ENCODE assay signal across 8 mouse cellular contexts in the genomic region with DNA sequence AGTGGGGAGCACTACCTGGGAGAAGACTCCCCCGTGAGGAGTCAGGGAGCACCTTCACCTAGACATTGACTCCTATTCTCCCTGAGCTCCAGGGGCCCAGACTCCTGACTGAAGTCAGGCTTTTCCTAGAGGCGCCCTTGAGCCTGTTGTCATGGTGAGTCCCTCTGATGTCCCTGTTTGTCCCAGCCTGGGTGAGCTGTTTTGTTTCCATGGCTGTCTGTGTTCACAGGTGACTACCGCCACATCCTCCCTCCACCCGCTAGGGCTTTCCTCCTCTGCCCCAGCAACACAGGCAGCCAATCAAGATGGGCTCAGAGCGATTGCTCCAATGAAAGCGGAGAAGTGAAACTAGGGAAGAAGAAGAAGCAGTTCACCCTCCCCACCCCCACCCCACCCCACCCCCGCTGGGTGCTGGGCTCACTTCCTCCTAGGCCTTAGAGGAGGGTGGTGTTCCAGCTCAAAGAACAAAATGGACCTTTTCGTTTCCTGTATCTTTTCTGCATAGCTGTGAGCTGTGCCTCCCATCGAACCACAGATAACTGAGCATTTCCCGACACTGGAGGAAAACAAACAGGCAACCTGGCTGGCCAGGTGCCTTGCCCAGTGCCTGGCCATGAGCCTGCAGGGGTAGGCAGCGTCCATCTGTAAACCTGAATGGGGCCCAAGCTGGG. TPM values are rescaled to one million over a fixed set of nuclear protein-coding genes. Genes with fewer than 3 reads are reported as not detected.
DNase-seq lines count a peak whose midpoint lies in the region; ATAC-seq and TF ChIP-seq lines count a peak whose summit lies in the region.

No protein-coding gene starts in this region.

- H3K27me3 ChIP-seq in embryonic facial prominence, embryonic 14.5 days (replicated peaks; ENCODE audit: control insufficient read depth, insufficient read depth, low read length) = no peaks in the 10 kb centered on the region
- no peaks in the 10 kb centered on the region for H3K27me3 ChIP-seq in heart, postnatal 0 days (ENCODE audit: control insufficient read depth, insufficient read depth, low read length)
- no peaks in the 10 kb centered on the region for H3K27me3 ChIP-seq in liver, embryonic 13.5 days
- no peaks in the 10 kb centered on the region for H3K27me3 ChIP-seq in stomach, postnatal 0 days (ENCODE audit: control insufficient read depth, insufficient read depth, low read length)

- TF ChIP-seq EP300 in heart, postnatal 0 days (IDR thresholded peaks at IDR 0.05; ENCODE audit: low read depth) = peak; percentile 54; the same call in 1 of the 2 replicates
- no peak for TF ChIP-seq EP300 in stomach, postnatal 0 days (optimal IDR thresholded peaks at IDR 0.05)

- no peak for TF ChIP-seq CTCF in heart, postnatal 0 days (IDR thresholded peaks at IDR 0.05; ENCODE audit: low read depth)
- peak; percentile 35 for TF ChIP-seq CTCF in stomach, postnatal 0 days (IDR thresholded peaks at IDR 0.05; ENCODE audit: low read depth)

- H3K4me1 ChIP-seq in embryonic facial prominence, embryonic 14.5 days (ENCODE audit: control insufficient read depth, insufficient read depth, low read length) = peaks cover 32% of the 10 kb centered on the region
- H3K4me1 ChIP-seq in heart, postnatal 0 days (ENCODE audit: control insufficient read depth, insufficient read depth) = peaks cover 21% of the 10 kb centered on the region
- peaks cover 80% of the 10 kb centered on the region for H3K4me1 ChIP-seq in liver, embryonic 13.5 days (replicated peaks)
- H3K4me1 ChIP-seq in stomach, postnatal 0 days (replicated peaks; ENCODE audit: control insufficient read depth, insufficient read depth) = peaks cover 7% of the 10 kb centered on the region

- no peaks in the 10 kb centered on the region for H3K9me3 ChIP-seq in embryonic facial prominence, embryonic 14.5 days (ENCODE audit: control insufficient read depth, low read length)
- H3K9me3 ChIP-seq in heart, postnatal 0 days (replicated peaks; ENCODE audit: control insufficient read depth, low read length) = no peaks in the 10 kb centered on the region
- H3K9me3 ChIP-seq in liver, embryonic 13.5 days (replicated peaks) = no peaks in the 10 kb centered on the region
- H3K9me3 ChIP-seq in stomach, postnatal 0 days (ENCODE audit: control insufficient read depth, low read length) = no peaks in the 10 kb centered on the region

- H3K36me3 ChIP-seq in embryonic facial prominence, embryonic 14.5 days (ENCODE audit: control insufficient read depth, insufficient read depth, low read length) = peaks cover 15% of the 10 kb centered on the region; the same call in 1 of the 2 replicates
- H3K36me3 ChIP-seq in heart, postnatal 0 days (replicated peaks; ENCODE audit: control insufficient read depth, insufficient read depth, low read length) = peaks cover 25% of the 10 kb centered on the region; the same call in 1 of the 2 replicates
- H3K36me3 ChIP-seq in liver, embryonic 13.5 days = peaks cover 69% of the 10 kb centered on the region
- H3K36me3 ChIP-seq in stomach, postnatal 0 days (ENCODE audit: control insufficient read depth, insufficient read depth, low read length) = peaks cover 21% of the 10 kb centered on the region; the same call in 1 of the 2 replicates

- 28% methylated on average over 11 of the region's 11 CpGs for WGBS in embryonic facial prominence, embryonic 14.5 days
- WGBS in heart, postnatal 0 days = 28% methylated on average over 11 of the region's 11 CpGs
- WGBS in liver, embryonic 13.5 days (ENCODE audit: insufficient replicate concordance) = 24% methylated on average over 11 of the region's 11 CpGs
- 28% methylated on average over 11 of the region's 11 CpGs for WGBS in stomach, postnatal 0 days

- peak; percentile 73 for ATAC-seq in embryonic facial prominence, embryonic 14.5 days (ENCODE audit: low read depth)
- ATAC-seq in heart, postnatal 0 days (ENCODE audit: insufficient read depth, low read depth) = peak; percentile 78
- peak; percentile 35 for ATAC-seq in liver, embryonic 13.5 days (ENCODE audit: low read depth)
- peak; percentile 78 for ATAC-seq in stomach, postnatal 0 days (ENCODE audit: low FRiP score, low TSS enrichment)

- H3K9ac ChIP-seq in embryonic facial prominence, embryonic 14.5 days (ENCODE audit: low read depth, low read length) = peak overlapping the region; percentile 50
- H3K9ac ChIP-seq in heart, postnatal 0 days (replicated peaks; ENCODE audit: low read depth, low read length) = peak overlapping the region; percentile 30
- peak overlapping the region; percentile 98 for H3K9ac ChIP-seq in liver, embryonic 13.5 days
- peak overlapping the region; percentile 51 for H3K9ac ChIP-seq in stomach, postnatal 0 days (ENCODE audit: low read length)

- peak overlapping the region; percentile 65 for H3K27ac ChIP-seq in embryonic facial prominence, embryonic 14.5 days (replicated peaks; ENCODE audit: low read depth, low read length)
- peak overlapping the region; percentile 80 for H3K27ac ChIP-seq in heart, postnatal 0 days (ENCODE audit: low read depth)
- peak overlapping the region; percentile 94 for H3K27ac ChIP-seq in liver, embryonic 13.5 days
- H3K27ac ChIP-seq in stomach, postnatal 0 days (replicated peaks) = peak overlapping the region; percentile 88

- H3K4me3 ChIP-seq in embryonic facial prominence, embryonic 14.5 days (ENCODE audit: low read depth, low read length) = peak overlapping the region; percentile 47
- peak overlapping the region; percentile 56 for H3K4me3 ChIP-seq in heart, postnatal 0 days (ENCODE audit: low read depth, low read length)
- H3K4me3 ChIP-seq in liver, embryonic 13.5 days (replicated peaks) = peak overlapping the region; percentile 80
- peak overlapping the region; percentile 55 for H3K4me3 ChIP-seq in stomach, postnatal 0 days (ENCODE audit: low read depth, low read length)

- DNase-seq in urinary bladder, postnatal 14 days (ENCODE audit: low spot score) = peak; percentile 81
- DNase-seq in urinary bladder, adult 2 months (ENCODE audit: low spot score) = no peak
- peak; percentile 88 for DNase-seq in embryonic facial prominence, embryonic 14.5 days (ENCODE audit: low spot score)
- DNase-seq in heart, postnatal 0 days (ENCODE audit: low spot score) = peak; percentile 88
- peak; percentile 59 to 89 for DNase-seq in kidney, postnatal 25 days
- DNase-seq in liver, embryonic 13.5 days = peak; percentile 62
- DNase-seq in naive thymus-derived CD4-positive, alpha-beta T cell, adult 2 months (ENCODE audit: low read depth) = peak; percentile 96
- peak; percentile 91 for DNase-seq in stomach, postnatal 0 days (ENCODE audit: low spot score)

- H3K4me2 ChIP-seq in embryonic facial prominence, embryonic 14.5 days (ENCODE audit: low read depth, low read length) = peak overlapping the region; percentile 91
- peak overlapping the region; percentile 68 for H3K4me2 ChIP-seq in heart, postnatal 0 days (ENCODE audit: low read depth, low read length)
- H3K4me2 ChIP-seq in liver, embryonic 13.5 days = peak overlapping the region; percentile 94
- peak overlapping the region; percentile 78 for H3K4me2 ChIP-seq in stomach, postnatal 0 days (replicated peaks; ENCODE audit: low read depth)

RNA-seq across cellular contexts. Expression of a gene that starts 2.6 kb away (rescaled TPM):
- polyA plus RNA-seq in urinary bladder, adult 2 months (2012; rRNA removed) = 209 and 247 TPM in 2 replicates
- polyA plus RNA-seq in embryonic facial prominence, embryonic 14.5 days (2014; fragmentation: Nextera tagmentation; extraction: Ambion mirVana) = 152 and 172 TPM in 2 replicates
- total RNA-seq in heart, postnatal 0 days (2014; rRNA removed; ENCODE audit: low replicate concordance) = 71.4 and 234 TPM in 2 replicates
- 339 and 342 TPM in 2 replicates for polyA plus RNA-seq in heart, postnatal 0 days (2015; fragmentation: Nextera tagmentation; extraction: Ambion mirVana)
- 673 and 808 TPM in 2 replicates for polyA plus RNA-seq in liver, embryonic 13.5 days (2015; fragmentation: Nextera tagmentation; extraction: Ambion mirVana)
- 618 and 662 TPM in 2 replicates for polyA plus RNA-seq in stomach, postnatal 0 days (2015; fragmentation: Nextera tagmentation; extraction: Ambion mirVana)

RNA-seq across cellular contexts. Expression of a gene that starts 19.0 kb away (rescaled TPM):
- polyA plus RNA-seq in urinary bladder, adult 2 months (2012; rRNA removed) = 1.1 and 1.7 TPM in 2 replicates
- 3.0 and 4.7 TPM in 2 replicates for polyA plus RNA-seq in embryonic facial prominence, embryonic 14.5 days (2014; fragmentation: Nextera tagmentation; extraction: Ambion mirVana)
- total RNA-seq in heart, postnatal 0 days (2014; rRNA removed; ENCODE audit: low replicate concordance) = not detected in 2 replicates
- polyA plus RNA-seq in heart, postnatal 0 days (2015; fragmentation: Nextera tagmentation; extraction: Ambion mirVana) = 0.07 and 0.52 TPM in 2 replicates
- polyA plus RNA-seq in liver, embryonic 13.5 days (2015; fragmentation: Nextera tagmentation; extraction: Ambion mirVana) = 2.5 TPM in 2 replicates
- 0.45 and 0.54 TPM in 2 replicates for polyA plus RNA-seq in stomach, postnatal 0 days (2015; fragmentation: Nextera tagmentation; extraction: Ambion mirVana)

RNA-seq across cellular contexts. Expression of a gene that starts 22.9 kb away (rescaled TPM):
- polyA plus RNA-seq in urinary bladder, adult 2 months (2012; rRNA removed) = 0.49 and 1.3 TPM in 2 replicates
- polyA plus RNA-seq in embryonic facial prominence, embryonic 14.5 days (2014; fragmentation: Nextera tagmentation; extraction: Ambion mirVana) = 0.20 and 0.24 TPM in 2 replicates
- 0.12 and 15.6 TPM in 2 replicates for total RNA-seq in heart, postnatal 0 days (2014; rRNA removed; ENCODE audit: low replicate concordance)
- 17.6 and 23.3 TPM in 2 replicates for polyA plus RNA-seq in heart, postnatal 0 days (2015; fragmentation: Nextera tagmentation; extraction: Ambion mirVana)
- polyA plus RNA-seq in liver, embryonic 13.5 days (2015; fragmentation: Nextera tagmentation; extraction: Ambion mirVana) = not detected in 2 replicates
- 1.4 and 1.7 TPM in 2 replicates for polyA plus RNA-seq in stomach, postnatal 0 days (2015; fragmentation: Nextera tagmentation; extraction: Ambion mirVana)

RNA-seq across cellular contexts. Expression of a gene that starts 41.2 kb away (rescaled TPM):
- 21.4 and 23.7 TPM in 2 replicates for polyA plus RNA-seq in urinary bladder, adult 2 months (2012; rRNA removed)
- 17.6 and 22.1 TPM in 2 replicates for polyA plus RNA-seq in embryonic facial prominence, embryonic 14.5 days (2014; fragmentation: Nextera tagmentation; extraction: Ambion mirVana)
- total RNA-seq in heart, postnatal 0 days (2014; rRNA removed; ENCODE audit: low replicate concordance) = 4.3 and 9.0 TPM in 2 replicates
- 21.1 and 26.5 TPM in 2 replicates for polyA plus RNA-seq in heart, postnatal 0 days (2015; fragmentation: Nextera tagmentation; extraction: Ambion mirVana)
- polyA plus RNA-seq in liver, embryonic 13.5 days (2015; fragmentation: Nextera tagmentation; extraction: Ambion mirVana) = 14.0 and 14.3 TPM in 2 replicates
- polyA plus RNA-seq in stomach, postnatal 0 days (2015; fragmentation: Nextera tagmentation; extraction: Ambion mirVana) = 25.2 and 27.2 TPM in 2 replicates

Comparison
In these comparisons a context has a peak if more than half of its experiments do, and no peak if none do; other contexts are left out.
1. H3K9ac ChIP-seq: peak in every context shown above with its lines; median percentile 98 in liver, embryonic 13.5 days; 51 in stomach, postnatal 0 days; 50 in embryonic facial prominence, embryonic 14.5 days; 30 in heart, postnatal 0 days.